Mouse (Mus musculus): ENCODE measurements around the gene Rims4.

The Rims4 gene

GRCm38 (mm10) chr2:163874877-163875276 is 43.6 kb downstream of the Rims4 start:
- in situ Hi-C loops (cut with MboI; ENCODE audit: unreplicated experiment in 2 of 2), result loop anchor here in 1 of 2 experiments (25.0 kb wide), 1 partner anchor 312 kb away; the partner anchor contains the start of genes Wfdc12 and Wfdc5

GRCm38 (mm10) chr2:163871906-163872305 is 46.6 kb downstream of the Rims4 start:
- in situ Hi-C loops (cut with MboI; ENCODE audit: unreplicated experiment in 2 of 2), result loop anchor here in 1 of 2 experiments (25.0 kb wide), 1 partner anchor 315 kb away; the partner anchor contains the start of genes Wfdc12 and Wfdc5

GRCm38 (mm10) chr2:163871266-163871665 is 47.2 kb downstream of the Rims4 start:
- in situ Hi-C loops (cut with MboI; ENCODE audit: unreplicated experiment in 2 of 2), result loop anchor here in 1 of 2 experiments (25.0 kb wide), 1 partner anchor 316 kb away; the partner anchor contains the start of genes Wfdc12 and Wfdc5

- in situ Hi-C loops (cut with MboI; ENCODE audit: unreplicated experiment in 2 of 2), result loop anchor here in 1 of 2 experiments (25.0 kb wide), 1 partner anchor 318 kb away; the partner anchor contains the start of genes Wfdc12 and Wfdc5
Observed at GRCm38 (mm10) chr2:163869783-163870182, 48.7 kb downstream of the Rims4 start.

GRCm38 (mm10) chr2:163866061-163866460 is 52.4 kb downstream of the Rims4 start:
- in situ Hi-C loops (cut with MboI; ENCODE audit: unreplicated experiment in 2 of 2), result loop anchor here in 1 of 2 experiments (25.0 kb wide), 1 partner anchor 321 kb away; the partner anchor contains the start of genes Wfdc12 and Wfdc5

- in situ Hi-C loops (cut with MboI; ENCODE audit: unreplicated experiment in 2 of 2), result loop anchor here in 1 of 2 experiments (25.0 kb wide), 1 partner anchor 322 kb away; the partner anchor contains the start of genes Wfdc12 and Wfdc5
Observed at GRCm38 (mm10) chr2:163865311-163865710, 53.2 kb downstream of the Rims4 start.

- in situ Hi-C loops (cut with MboI; ENCODE audit: unreplicated experiment in 2 of 2), result loop anchor here (5.0 to 25.0 kb wide), 3 partner anchors 89 to 486 kb away; partner anchors contain the start of genes Wfdc12 (in 1 of the 2) and Wfdc5 (in 1 of the 2)
Observed at GRCm38 (mm10) chr2:163858254-163858947, 60.1 kb downstream of the Rims4 start.

GRCm38 (mm10) chr2:163857233-163857632 is 61.2 kb downstream of the Rims4 start:
- in situ Hi-C loops (cut with MboI; ENCODE audit: unreplicated experiment in 2 of 2), result loop anchor here (5.0 to 25.0 kb wide), 3 partner anchors 90 to 488 kb away; partner anchors contain the start of genes Wfdc12 (in 1 of the 2) and Wfdc5 (in 1 of the 2)

- in situ Hi-C loops (cut with MboI; ENCODE audit: unreplicated experiment in 2 of 2), result loop anchor here in 1 of 2 experiments (5.0 to 25.0 kb wide), 3 partner anchors 99 to 491 kb away; partner anchors contain the start of genes Wfdc12 and Wfdc5
Observed at GRCm38 (mm10) chr2:163853461-163853901, 65.0 kb downstream of the Rims4 start, which contains the start of gene Kcnk15. Gene Kcnk15 (plus strand): TSS chr2:163853651.

GRCm38 (mm10) chr2:163842043-163842442 is 76.4 kb downstream of the Rims4 start:
- in situ Hi-C loops (cut with MboI; ENCODE audit: unreplicated experiment in 2 of 2), result no loop called here

GRCm38 (mm10) chr2:163839519-163839918 is 79.0 kb downstream of the Rims4 start:
- in situ Hi-C loops (cut with MboI; ENCODE audit: unreplicated experiment in 2 of 2), result loop anchor here in 1 of 2 experiments (10.0 kb wide), 1 partner anchor 55 kb away; no protein-coding TSS in a partner anchor

- in situ Hi-C loops (cut with MboI; ENCODE audit: unreplicated experiment in 2 of 2), result loop anchor here in 1 of 2 experiments (10.0 kb wide), 1 partner anchor 53 kb away; no protein-coding TSS in a partner anchor
Observed at GRCm38 (mm10) chr2:163838043-163838442, 80.4 kb downstream of the Rims4 start.

- in situ Hi-C loops (cut with MboI; ENCODE audit: unreplicated experiment in 2 of 2), result loop anchor here in 1 of 2 experiments (10.0 kb wide), 1 partner anchor 46 kb away; no protein-coding TSS in a partner anchor
Observed at GRCm38 (mm10) chr2:163831163-163831562, 87.3 kb downstream of the Rims4 start.

- in situ Hi-C loops (cut with MboI; ENCODE audit: unreplicated experiment in 2 of 2), result loop anchor here (10.0 kb wide), 3 partner anchors 52 to 292 kb away; no protein-coding TSS in a partner anchor
Observed at GRCm38 (mm10) chr2:163826494-163826893, 92.0 kb downstream of the Rims4 start.

- in situ Hi-C loops (cut with MboI; ENCODE audit: unreplicated experiment in 2 of 2), result loop anchor here (10.0 kb wide), 3 partner anchors 51 to 291 kb away; no protein-coding TSS in a partner anchor
Observed at GRCm38 (mm10) chr2:163825861-163826260, 92.6 kb downstream of the Rims4 start.

GRCm38 (mm10) chr2:163823771-163824170 is 94.7 kb downstream of the Rims4 start:
- in situ Hi-C loops (cut with MboI; ENCODE audit: unreplicated experiment in 2 of 2), result loop anchor here (5.0 to 10.0 kb wide), 4 partner anchors 49 to 291 kb away; no protein-coding TSS in a partner anchor

GRCm38 (mm10) chr2:163823248-163823647 is 95.2 kb downstream of the Rims4 start:
- in situ Hi-C loops (cut with MboI; ENCODE audit: unreplicated experiment in 2 of 2), result loop anchor here (5.0 to 10.0 kb wide), 4 partner anchors 48 to 291 kb away; no protein-coding TSS in a partner anchor

GRCm38 (mm10) chr2:163820607-163821006 is 97.9 kb downstream of the Rims4 start, which contains the start of gene Ccn5:
Gene Ccn5 (plus strand): TSS chr2:163820861.
- in situ Hi-C loops (cut with MboI; ENCODE audit: unreplicated experiment in 2 of 2), result loop anchor here (5.0 to 10.0 kb wide), 4 partner anchors 46 to 288 kb away; no protein-coding TSS in a partner anchor

- in situ Hi-C loops (cut with MboI; ENCODE audit: unreplicated experiment in 2 of 2), result no loop called here
Observed at GRCm38 (mm10) chr2:163814739-163815465, 103.6 kb downstream of the Rims4 start.

- in situ Hi-C loops (cut with MboI; ENCODE audit: unreplicated experiment in 2 of 2), result no loop called here
Observed at GRCm38 (mm10) chr2:163813077-163813476, 105.4 kb downstream of the Rims4 start.

Data from v-Abl transformed pro-B cells (cell line).